Mouse (Mus musculus): ENCODE measurements around the gene Meis2. TPM values are rescaled to one million over a fixed set of nuclear protein-coding genes. Genes with fewer than 3 reads are reported as not detected.

The Meis2 gene
- polyA plus RNA-seq, 1 experiment = 209 TPM

DNA sequence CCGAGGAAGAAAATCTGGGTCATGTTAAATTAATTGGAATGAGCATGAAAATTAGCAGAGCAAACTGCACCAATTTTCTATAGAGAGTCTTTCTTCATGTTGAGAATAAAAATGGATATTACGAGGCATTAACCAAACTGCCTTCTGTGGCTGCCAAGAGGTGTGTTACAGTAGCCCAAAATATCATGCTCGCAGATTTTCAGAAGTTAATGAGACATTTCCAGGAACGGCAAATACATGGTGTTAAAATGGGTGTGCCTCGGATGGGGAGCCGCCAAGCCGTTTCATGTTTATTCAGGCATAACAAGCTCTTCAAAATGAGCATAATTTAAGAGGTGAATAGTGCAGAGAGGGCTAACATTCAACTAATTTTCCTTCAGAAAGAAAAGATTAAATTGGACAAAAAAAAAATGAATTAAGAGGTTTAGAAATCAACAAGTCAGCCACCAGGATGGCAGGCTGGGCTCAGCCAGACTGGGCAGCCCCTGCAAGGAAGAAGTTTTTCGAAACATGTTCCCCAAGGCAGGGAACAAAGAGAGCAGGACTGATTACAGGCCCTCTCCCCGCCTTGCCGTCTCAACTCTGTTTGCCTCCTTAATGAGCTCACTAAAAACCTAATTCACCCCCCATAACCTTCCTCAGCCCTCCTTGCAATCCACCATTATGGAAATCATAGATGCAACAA lies 46.7 kb downstream of the Meis2 start:
- peak; percentile 85 for DNase-seq (ENCODE audit: low read depth)
- no peak for TF ChIP-seq POLR2A (IDR thresholded peaks at IDR 0.05; ENCODE audit: borderline replicate concordance, extremely low read depth, insufficient read depth, insufficient read length, poor library complexity, severe bottlenecking)
- TF ChIP-seq CTCF (IDR thresholded peaks at IDR 0.05; ENCODE audit: borderline replicate concordance, extremely low read depth, insufficient read depth, insufficient read length) = no peak

DNA sequence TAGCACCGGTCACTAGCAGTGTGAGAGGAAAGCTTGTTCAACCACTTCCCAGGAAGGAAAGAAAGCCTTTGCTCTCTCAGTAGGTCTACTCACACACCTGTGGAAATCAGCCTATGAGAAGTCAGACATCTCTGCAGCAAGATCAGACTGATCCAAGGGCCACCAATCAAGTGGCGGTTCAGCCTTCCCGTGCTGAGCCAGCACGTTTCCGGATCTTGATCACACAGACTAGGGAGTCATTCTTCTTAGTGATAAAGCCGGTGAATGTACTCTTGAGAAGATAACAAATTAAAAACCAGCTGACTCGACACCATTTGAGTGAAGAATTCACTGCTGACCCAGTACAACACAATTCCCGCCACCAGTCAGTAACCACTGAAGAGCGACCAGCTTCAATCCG lies 50.1 kb downstream of the Meis2 start:
- DNase-seq (ENCODE audit: low read depth) = no peak
- TF ChIP-seq POLR2A (IDR thresholded peaks at IDR 0.05; ENCODE audit: borderline replicate concordance, extremely low read depth, insufficient read depth, insufficient read length, poor library complexity, severe bottlenecking) = no peak
- no peak for TF ChIP-seq CTCF (IDR thresholded peaks at IDR 0.05; ENCODE audit: borderline replicate concordance, extremely low read depth, insufficient read depth, insufficient read length)

DNA sequence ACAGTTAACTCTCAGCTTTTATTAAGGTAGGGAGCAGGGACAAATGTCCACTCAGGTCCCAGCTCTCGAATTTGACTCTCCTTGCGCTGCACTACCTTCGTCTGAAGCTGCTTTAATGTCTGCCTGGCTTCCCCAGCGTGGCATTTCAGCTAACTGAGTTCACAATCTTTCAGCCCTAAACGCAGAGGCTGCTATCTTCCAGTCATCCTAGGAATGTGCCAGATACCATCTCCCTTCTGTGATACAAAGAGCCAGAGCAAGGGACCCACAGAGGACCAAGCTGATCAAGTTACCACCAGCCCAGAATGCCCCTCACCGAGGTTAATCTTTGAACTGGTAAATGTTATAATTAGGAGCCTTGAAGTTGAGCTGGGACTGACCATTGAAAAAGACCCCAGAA lies 55.2 kb downstream of the Meis2 start:
- no peak for DNase-seq (ENCODE audit: low read depth)
- TF ChIP-seq CTCF (IDR thresholded peaks at IDR 0.05; ENCODE audit: borderline replicate concordance, extremely low read depth, insufficient read depth, insufficient read length) = no peak
- TF ChIP-seq POLR2A (IDR thresholded peaks at IDR 0.05; ENCODE audit: borderline replicate concordance, extremely low read depth, insufficient read depth, insufficient read length, poor library complexity, severe bottlenecking) = no peak

DNA sequence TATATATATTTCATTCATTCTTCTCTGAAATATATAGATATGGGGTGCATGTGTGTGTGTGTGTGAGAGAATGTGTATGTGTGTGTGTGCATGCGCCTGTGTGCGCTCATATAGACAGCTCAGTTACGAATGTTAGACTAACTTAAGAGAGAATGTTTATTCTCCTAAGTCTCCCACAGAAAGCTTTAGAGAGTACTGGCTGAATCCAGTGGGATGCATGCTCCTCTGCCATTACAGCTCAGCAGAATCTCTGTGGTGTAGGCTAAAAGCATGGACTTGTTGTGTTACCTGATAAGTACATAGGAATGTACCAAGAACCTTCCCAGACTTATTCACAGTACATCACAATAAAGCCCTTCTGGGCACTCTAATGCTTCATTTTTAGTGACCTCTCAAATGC lies 55.6 kb downstream of the Meis2 start:
- TF ChIP-seq POLR2A (IDR thresholded peaks at IDR 0.05; ENCODE audit: borderline replicate concordance, extremely low read depth, insufficient read depth, insufficient read length, poor library complexity, severe bottlenecking) = no peak
- TF ChIP-seq CTCF (IDR thresholded peaks at IDR 0.05; ENCODE audit: borderline replicate concordance, extremely low read depth, insufficient read depth, insufficient read length) = no peak

DNA sequence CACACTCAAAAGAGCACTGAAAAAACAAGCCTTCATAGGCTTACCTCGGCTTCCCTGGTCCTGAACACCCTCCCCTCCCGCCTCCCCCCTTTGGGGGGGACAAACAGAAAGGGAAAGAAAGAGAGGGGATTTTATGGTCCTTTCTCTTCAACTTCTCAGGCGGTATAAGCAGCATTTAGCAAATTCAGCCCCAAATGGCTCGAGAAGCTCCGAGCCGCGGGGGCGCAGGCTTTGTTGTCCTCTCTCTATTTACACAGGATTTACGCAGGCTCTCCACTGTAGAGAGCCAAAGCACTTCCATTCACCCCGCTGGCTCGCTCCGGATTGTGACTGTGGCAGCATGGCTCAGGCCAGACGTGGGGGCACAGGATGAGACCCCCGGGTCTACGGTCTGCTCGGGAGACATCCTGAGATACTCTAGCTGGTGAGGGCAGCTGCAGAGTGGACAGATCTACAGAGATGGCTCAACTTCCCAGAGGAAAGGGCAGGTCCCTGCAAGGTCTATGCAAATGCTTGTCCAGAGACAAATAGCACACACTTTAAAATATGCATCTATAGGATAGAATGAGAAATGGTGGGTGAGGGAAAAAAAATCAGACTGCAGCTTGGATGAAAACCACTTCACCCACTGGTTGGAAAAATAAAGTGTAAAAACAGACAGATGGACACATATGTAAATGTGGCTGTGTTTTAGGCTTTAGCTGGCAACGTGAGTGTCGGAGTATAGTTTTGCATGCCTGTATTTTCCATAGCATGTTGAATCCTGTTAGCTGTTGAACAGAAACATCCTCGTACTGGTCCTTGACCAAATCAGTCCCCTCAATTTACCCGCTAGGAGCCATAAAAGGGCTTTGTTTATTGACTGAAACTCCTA lies 56.3 kb downstream of the Meis2 start:
- TF ChIP-seq CTCF (IDR thresholded peaks at IDR 0.05; ENCODE audit: borderline replicate concordance, extremely low read depth, insufficient read depth, insufficient read length) (no peak), POLR2A (IDR thresholded peaks at IDR 0.05; ENCODE audit: borderline replicate concordance, extremely low read depth, insufficient read depth, insufficient read length, poor library complexity, severe bottlenecking) (no peak)
- DNase-seq (ENCODE audit: low read depth) = peak; percentile 90

More for the DNA sequence above, 55.6 kb downstream of the Meis2 start:
- peak; percentile 42 for DNase-seq (ENCODE audit: low read depth)

DNA sequence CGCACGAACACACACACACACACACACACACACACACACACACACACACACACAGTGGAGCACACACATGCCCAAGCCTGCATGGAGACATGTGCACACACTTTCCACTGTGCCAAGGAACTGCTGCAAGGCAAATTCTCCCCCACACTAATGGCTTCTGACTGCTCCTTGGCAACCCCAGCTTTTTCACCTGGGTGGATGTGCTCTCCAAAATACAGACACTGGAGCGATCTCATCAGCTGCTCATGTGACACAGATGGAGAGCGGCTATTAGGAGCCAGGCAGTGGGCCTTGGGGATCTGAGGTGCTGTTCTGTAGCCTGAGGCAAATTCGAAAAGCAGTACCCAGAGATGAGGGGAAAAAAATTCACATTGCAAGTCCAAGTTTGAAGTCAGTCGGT lies 63.3 kb downstream of the Meis2 start:
- peak; percentile 80 for DNase-seq (ENCODE audit: low read depth)
- no peak for TF ChIP-seq CTCF (IDR thresholded peaks at IDR 0.05; ENCODE audit: borderline replicate concordance, extremely low read depth, insufficient read depth, insufficient read length)
- no peak for TF ChIP-seq POLR2A (IDR thresholded peaks at IDR 0.05; ENCODE audit: borderline replicate concordance, extremely low read depth, insufficient read depth, insufficient read length, poor library complexity, severe bottlenecking)

DNA sequence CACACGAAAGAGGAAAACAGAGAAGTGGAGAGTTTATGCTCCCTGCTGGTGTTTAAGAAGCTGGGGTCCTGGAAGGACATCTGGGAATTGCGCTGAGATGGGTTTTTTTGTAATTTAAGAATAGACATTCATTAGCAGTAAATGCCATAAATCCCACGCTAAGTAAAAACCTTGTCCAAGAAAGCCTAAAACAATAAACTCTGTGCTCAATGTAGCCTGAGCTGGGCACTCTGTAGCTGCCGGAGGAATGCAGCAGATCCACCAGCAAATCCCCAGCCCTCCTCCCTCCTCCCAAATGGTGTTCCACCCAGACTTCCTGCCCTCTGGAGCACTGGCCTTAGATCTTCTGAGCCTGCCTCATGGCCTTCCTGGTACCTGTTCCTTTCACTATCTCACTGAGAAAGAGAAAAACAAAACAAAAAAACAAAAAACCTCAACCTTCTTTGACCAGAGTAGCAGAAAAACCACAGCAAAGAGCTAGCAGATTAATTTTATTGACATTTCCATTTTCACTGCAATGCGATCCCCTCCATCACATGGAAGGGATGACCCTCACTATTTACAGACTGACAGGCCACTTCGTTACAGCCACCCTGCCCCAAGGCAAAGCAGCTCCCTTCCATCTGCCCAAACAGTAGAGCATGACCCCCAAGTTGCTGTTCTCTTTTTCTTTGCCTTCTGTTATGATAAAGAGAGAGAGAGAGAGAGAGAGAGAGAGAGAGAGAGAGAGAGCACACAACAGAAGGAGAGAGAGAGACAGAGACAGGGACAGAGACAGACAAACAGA lies 64.1 kb downstream of the Meis2 start:
- no peak for TF ChIP-seq CTCF (IDR thresholded peaks at IDR 0.05; ENCODE audit: borderline replicate concordance, extremely low read depth, insufficient read depth, insufficient read length)
- no peak for TF ChIP-seq POLR2A (IDR thresholded peaks at IDR 0.05; ENCODE audit: borderline replicate concordance, extremely low read depth, insufficient read depth, insufficient read length, poor library complexity, severe bottlenecking)
- no peak for DNase-seq (ENCODE audit: low read depth)

DNA sequence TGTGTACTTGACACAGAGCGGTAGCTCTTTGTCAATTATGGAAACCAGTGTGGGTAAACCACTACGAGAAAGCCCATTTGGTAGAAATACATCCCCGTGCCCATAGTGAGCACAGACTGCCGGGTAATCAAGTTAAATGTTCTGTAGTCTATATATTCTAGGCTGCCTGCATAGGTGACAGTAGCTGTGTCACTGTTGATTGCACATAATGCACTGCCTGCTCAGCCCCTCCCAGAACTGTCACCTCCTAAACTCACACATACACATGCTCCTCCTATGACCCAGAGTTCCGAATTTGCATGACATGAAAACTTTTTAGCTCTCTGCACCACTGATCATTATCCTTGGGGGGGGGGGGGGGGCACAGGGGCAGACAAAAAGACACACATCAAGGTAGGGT lies 65.1 kb downstream of the Meis2 start:
- DNase-seq (ENCODE audit: low read depth) = no peak
- TF ChIP-seq CTCF (IDR thresholded peaks at IDR 0.05; ENCODE audit: borderline replicate concordance, extremely low read depth, insufficient read depth, insufficient read length) (no peak), POLR2A (IDR thresholded peaks at IDR 0.05; ENCODE audit: borderline replicate concordance, extremely low read depth, insufficient read depth, insufficient read length, poor library complexity, severe bottlenecking) (no peak)

DNA sequence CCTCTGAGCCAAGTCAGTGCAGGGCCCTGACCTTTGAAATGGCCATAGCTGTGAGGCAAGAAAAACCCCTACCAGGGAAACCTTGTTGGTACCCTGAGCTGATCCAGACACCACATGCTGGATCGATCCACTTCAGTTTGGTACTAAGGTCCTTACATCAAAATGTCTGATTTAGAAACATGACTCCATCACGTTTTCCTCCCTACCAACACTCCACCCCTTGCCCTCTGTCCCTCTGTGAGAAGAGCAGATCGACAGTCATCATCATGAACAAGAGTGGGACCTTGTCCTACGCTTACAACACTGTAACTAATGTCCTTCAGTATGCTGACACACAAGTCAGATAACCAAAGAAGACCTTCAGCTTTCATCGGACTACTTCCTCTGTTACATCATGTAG lies 66.8 kb downstream of the Meis2 start:
- no peak for DNase-seq (ENCODE audit: low read depth)
- TF ChIP-seq CTCF (IDR thresholded peaks at IDR 0.05; ENCODE audit: borderline replicate concordance, extremely low read depth, insufficient read depth, insufficient read length) (no peak), POLR2A (IDR thresholded peaks at IDR 0.05; ENCODE audit: borderline replicate concordance, extremely low read depth, insufficient read depth, insufficient read length, poor library complexity, severe bottlenecking) (no peak)

DNA sequence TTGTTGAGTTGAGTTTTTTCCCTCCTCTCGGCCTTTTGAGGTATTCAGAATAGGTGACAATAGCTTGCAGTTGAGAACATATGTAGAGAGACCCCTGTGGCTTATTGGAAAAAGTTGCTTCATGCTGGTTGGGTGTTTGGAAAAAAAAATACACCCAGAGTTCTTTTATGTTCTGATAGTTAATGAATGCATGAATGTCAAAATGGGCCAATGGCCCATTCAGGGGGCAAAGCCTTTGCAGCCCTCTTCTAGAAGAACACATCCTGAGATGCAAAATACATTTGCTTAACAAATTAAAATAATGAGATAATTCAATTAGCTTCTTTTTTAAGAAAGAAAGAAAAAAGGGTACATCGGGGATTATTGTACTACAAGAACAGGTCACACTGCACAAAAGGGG lies 69.2 kb downstream of the Meis2 start:
- peak; percentile 75 for DNase-seq (ENCODE audit: low read depth)
- TF ChIP-seq CTCF (IDR thresholded peaks at IDR 0.05; ENCODE audit: borderline replicate concordance, extremely low read depth, insufficient read depth, insufficient read length) (no peak), POLR2A (IDR thresholded peaks at IDR 0.05; ENCODE audit: borderline replicate concordance, extremely low read depth, insufficient read depth, insufficient read length, poor library complexity, severe bottlenecking) (no peak)

DNA sequence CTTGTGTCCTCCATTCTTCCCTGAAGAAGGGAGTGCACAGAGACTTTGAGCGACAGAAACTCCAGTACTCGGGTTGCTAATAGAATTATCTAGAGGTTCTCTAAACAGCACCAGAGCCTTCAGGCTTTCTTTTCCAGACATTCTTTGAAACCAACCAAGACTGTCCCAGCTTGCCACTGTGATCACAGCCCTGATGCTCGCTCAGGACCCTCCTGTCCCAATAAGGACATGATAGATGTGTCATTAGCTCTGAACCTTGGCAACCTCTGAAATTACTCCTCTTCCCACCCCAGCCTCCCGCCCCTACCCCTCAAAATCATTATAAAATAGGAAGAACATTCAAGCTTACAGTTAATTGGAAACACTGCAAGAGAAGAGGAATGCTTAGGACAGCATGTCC lies 71.8 kb downstream of the Meis2 start:
- no peak for DNase-seq (ENCODE audit: low read depth)
- TF ChIP-seq CTCF (IDR thresholded peaks at IDR 0.05; ENCODE audit: borderline replicate concordance, extremely low read depth, insufficient read depth, insufficient read length) = no peak
- TF ChIP-seq POLR2A (IDR thresholded peaks at IDR 0.05; ENCODE audit: borderline replicate concordance, extremely low read depth, insufficient read depth, insufficient read length, poor library complexity, severe bottlenecking) = no peak
